Mouse (Mus musculus): ENCODE measurements at regions not wholly inside any gene's neighbourhood (a gene's known extent, or its start where the extent isn't known, plus 50 kb on each side); places are given as distances from the start of the nearest gene placed in this dataset.

GRCm38 (mm10) chrX:140164859-140165258, 102.2 kb downstream of the Pih1h3b start:
- DNase-seq (ENCODE audit: low spot score in 2 of 2), result no peak

GRCm38 (mm10) chrX:140165966-140166365, 103.3 kb downstream of the Pih1h3b start:
- DNase-seq (ENCODE audit: low spot score in 2 of 2), result no peak

GRCm38 (mm10) chrX:140179850-140180249, 117.2 kb downstream of the Pih1h3b start:
- DNase-seq (ENCODE audit: low spot score in 2 of 2), result no peak

GRCm38 (mm10) chrX:140183003-140183402, 120.3 kb downstream of the Pih1h3b start:
- DNase-seq (ENCODE audit: low spot score in 2 of 2), result no peak

- no peak for DNase-seq (ENCODE audit: low spot score in 2 of 2)
Measured at GRCm38 (mm10) chrX:140203676-140204075, 138.4 kb upstream of the Frmpd3 start.

GRCm38 (mm10) chrX:140208791-140209190, 133.3 kb upstream of the Frmpd3 start:
- DNase-seq (ENCODE audit: low spot score in 2 of 2), result no peak

DNA sequence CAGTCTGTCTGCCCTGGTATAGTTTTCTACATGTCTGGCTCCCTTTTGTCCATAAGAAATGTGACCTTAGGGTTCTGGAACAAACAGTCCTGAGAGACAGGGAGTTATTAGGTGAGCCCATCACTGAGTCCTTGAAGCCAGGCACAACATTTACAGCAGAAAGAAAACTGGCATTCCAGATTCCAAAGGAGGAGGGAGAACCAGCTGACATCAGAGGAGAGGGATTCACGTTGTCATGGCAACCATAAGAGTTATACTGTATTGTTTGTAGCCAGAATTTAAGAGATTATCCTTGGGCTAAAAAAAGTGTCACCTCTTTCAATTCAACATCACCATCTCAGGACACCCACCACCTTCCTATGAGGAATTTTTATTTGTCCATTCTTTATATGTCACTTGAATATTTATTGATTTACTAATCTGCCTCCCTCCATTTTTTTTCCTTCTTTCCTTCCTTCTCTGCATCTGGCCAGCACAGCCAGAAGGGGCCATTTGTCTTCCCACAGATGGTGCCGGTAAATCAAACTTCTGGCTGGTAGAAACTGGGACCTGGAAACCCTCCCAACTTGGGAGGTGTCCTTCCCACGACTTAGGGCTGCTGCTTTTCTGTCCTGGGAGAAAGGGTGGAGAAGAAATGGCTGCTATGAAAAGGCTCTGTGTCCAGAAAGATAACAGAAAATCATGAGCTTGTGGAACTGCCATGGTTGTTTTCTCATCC, 129.3 kb upstream of the Frmpd3 start:
- DNase-seq (ENCODE audit: low spot score in 2 of 2), result no peak

DNA sequence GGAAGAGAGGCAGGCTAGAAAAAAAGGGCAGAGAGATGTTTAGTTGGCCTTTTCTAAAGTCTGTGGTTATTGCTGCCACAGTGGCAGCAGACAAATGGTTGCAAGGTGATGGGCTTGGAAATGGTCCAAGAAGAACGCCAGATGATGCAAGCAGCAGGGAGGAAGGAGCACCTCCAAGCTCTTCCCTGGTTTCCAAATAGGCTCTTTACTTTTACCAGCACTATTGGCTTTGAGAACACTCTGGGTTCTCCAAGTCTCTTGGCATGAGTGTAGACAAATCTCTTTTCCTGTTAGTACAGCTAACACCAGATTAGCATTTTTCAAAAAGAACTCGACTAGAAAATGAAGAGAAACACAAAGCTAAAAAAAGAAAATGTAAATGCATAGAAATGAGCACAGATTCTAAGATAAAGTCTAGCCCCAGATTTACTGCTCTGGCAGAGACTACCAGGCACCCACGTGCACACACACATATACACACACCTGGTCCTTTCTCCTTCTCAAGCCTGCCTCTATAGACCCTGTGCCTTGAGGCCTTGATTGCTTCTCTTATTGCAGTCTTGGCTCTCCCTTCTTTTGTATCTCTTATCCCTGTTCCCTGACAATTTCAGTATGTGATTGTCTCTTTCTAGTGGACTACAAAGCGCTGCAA, 127.7 kb upstream of the Frmpd3 start:
- peak in 1 of 2 experiments; percentile 19 for DNase-seq (ENCODE audit: low spot score in 2 of 2)

- no peak for DNase-seq (ENCODE audit: low spot score in 2 of 2)
Measured at GRCm38 (mm10) chrX:140255790-140256189, 86.3 kb upstream of the Frmpd3 start.

- no peak for DNase-seq (ENCODE audit: low spot score in 2 of 2)
Measured at GRCm38 (mm10) chrX:140269742-140270457, 72.2 kb upstream of the Frmpd3 start.

DNA sequence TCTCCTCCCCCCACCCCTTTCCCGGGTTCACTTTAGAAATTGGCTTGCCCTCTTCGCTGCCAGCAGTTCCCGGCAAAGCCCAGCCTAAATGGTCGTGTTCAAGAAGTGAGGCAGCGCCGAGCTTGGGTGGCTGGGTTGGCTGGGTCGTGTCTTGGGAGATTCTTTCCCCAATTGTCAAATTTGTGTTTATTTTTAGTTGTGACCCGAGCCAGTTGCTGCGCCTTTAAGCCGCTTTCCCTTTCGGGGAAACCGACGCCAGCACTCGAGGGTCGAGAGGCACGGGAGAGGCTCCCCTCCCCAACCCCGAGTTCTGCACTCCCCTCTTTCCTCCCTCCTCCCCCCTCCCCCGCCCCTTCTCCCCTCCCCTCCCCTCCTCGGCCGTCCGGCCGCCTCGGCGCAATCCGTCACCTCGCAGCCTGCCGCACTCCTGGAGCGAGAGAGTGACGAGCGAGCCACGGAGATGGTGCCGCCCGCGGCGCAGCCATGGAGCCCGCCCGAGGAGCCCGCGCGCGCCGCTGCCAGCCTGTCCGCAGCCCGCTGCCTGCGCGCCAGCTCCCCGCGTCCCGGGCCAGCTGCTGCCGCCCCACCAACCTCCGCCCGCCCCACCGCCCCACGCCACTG, 64.6 kb upstream of the Frmpd3 start:
- DNase-seq (ENCODE audit: low spot score in 2 of 2), result peak in 1 of 2 experiments; percentile 27

- DNase-seq (ENCODE audit: low spot score in 2 of 2), result peak in 1 of 2 experiments; percentile 11
Measured at GRCm38 (mm10) chrX:140277978-140278729, 63.9 kb upstream of the Frmpd3 start.

GRCm38 (mm10) chrX:140279266-140279665, 62.8 kb upstream of the Frmpd3 start:
- DNase-seq (ENCODE audit: low spot score in 2 of 2), result peak in 1 of 2 experiments; percentile 56

DNA sequence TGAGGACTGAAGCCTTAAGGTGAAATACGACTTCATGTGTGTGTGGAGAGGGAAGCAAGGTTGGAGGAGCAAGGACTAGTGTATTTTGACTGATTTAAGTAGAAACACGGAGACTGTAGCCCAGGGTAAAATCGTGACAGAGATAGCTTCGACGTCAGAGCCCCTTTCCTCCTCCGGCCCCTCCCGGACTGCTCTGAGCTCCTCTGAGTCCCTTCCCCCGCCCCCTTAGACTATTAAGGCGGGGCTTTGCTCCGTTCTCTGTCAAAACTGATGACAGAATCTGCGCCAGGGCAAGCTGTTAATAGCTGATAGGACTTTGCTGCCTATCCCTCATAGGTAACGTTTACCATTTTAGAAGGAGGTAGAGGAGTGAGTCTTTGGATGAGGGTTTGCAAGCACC, 62.0 kb upstream of the Frmpd3 start:
- DNase-seq (ENCODE audit: low spot score in 2 of 2), result no peak

Measured in cerebellum, postnatal 4 days (tissue).